Mouse (Mus musculus): Measurements from ENCODE around the gene Pex5.
"Not testable (repeated sequence)": the region's sequence is repeated elsewhere in the genome, so short reads cannot be mapped to it uniquely, and the experiment has no call there.

The Pex5 gene

GRCm38 (mm10) chr6:124426604-124427003, 11.7 kb upstream of the Pex5 start:
- DNase-seq: no peak

- no peak for DNase-seq
Measured at GRCm38 (mm10) chr6:124425523-124425922, 10.7 kb upstream of the Pex5 start.

GRCm38 (mm10) chr6:124425042-124425441, 10.2 kb upstream of the Pex5 start:
- DNase-seq: peak; percentile 61 to 82

- no peak for DNase-seq
Measured at GRCm38 (mm10) chr6:124424068-124424498, 9.2 kb upstream of the Pex5 start.

GRCm38 (mm10) chr6:124418686-124419085, 3.8 kb upstream of the Pex5 start:
- DNase-seq: no peak

- peak; percentile 92 to 93 for DNase-seq
Measured at GRCm38 (mm10) chr6:124415347-124416088, 651 bp upstream of the Pex5 start.

DNA sequence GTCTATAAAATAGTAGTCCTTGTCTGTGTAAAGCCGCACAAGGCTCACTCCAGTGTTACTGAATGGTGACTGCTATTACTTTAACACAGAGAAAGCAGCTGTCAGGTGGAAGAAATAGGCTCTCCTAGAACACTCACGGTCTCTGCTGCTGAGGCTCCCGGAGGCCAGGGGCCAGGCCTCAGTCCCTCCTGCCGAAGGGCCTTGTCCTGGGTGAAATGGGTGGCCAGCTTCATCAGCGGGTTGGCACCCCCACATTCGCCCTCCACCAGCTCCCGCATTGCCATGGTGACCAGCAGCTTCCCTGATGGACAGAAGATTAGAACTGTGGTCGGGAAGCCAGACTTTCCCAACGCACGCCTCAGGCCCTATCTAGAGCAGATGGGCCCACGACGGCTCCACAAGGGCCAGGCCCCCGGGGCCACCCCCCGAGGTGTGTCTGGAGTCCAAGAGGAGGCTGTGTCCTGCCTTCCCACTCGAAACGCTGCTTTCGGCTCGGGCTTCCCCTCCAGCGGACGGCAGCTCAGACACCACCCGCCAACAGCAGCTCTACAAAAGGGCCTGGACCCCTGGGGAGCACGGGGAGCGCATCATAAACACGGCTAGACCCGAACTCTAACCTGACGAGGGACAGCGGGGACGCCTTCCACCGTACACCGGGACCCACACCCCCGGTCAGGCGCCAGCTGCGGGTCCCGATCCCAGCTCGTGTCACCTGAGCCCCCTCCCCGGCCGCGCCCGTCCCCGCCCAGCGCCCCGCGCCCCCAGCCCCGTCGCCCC, 529 bp downstream of the Pex5 start:
- peak; percentile 34 to 66 for DNase-seq

GRCm38 (mm10) chr6:124413770-124414149, 1.1 kb downstream of the Pex5 start:
- DNase-seq: no peak

DNA sequence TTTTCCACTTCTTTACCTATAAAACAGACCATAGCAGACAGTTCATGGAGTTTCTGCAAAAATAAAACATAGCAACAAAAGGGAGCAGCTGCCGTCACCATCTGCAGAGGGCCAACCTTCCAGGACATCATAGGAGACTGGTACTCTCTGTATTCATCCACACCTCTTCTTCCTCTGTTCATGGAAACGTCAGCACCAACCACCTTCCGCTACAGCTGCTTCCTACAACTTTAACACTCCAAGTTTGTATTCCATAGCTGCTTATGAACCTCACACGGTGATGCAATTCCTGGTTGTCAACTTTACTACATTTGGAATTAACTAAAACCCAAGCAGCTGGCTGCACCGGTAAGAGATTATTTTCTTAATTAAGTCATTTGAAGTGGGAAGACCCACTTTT, 6.5 kb downstream of the Pex5 start:
- no peak for DNase-seq

- DNase-seq: no peak
Measured at GRCm38 (mm10) chr6:124407180-124407579, 7.7 kb downstream of the Pex5 start.

- DNase-seq: peak; percentile 42 to 68
Measured at GRCm38 (mm10) chr6:124406326-124406725, 8.5 kb downstream of the Pex5 start.

DNA sequence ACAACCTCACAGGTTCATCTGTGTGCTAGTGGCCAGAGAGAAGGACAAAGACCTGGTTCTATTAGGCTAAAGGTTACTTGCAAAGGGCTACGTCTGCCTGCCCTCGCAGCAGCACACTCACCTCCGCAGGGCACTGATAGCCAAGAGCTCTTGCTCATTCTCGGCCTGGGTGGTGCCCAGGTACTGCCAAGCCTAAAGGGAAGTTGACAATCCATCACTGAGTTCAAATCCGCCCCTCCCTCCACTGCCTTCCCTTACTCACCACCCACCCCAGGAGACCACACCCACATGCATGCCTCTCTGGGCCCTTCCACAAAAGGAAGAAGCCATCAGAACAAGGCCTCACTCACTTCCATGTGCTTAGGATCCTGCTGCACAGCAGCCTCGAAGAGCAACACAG, 15.1 kb downstream of the Pex5 start:
- DNase-seq: no peak

DNA sequence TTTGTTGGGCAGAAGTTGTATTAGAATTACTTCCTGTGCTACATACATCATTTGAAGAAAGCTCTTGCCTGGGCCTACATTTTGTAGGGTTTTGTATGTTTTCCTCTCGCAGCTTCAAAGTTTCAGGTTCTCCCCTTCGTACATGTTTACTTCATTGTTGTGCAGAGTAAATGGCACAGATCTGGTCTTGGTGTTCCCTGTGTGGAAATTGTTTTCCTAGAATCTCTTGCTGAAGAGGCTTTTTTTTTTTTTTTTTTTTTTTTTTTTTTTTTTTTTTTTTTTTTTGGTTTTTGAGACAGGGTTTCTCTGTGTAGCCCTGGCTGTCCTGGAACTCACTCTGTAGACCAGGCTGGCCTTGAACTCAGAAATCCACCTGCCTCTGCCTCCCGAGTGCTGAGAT, 19.9 kb downstream of the Pex5 start:
- not testable (repeated sequence) for DNase-seq

DNA sequence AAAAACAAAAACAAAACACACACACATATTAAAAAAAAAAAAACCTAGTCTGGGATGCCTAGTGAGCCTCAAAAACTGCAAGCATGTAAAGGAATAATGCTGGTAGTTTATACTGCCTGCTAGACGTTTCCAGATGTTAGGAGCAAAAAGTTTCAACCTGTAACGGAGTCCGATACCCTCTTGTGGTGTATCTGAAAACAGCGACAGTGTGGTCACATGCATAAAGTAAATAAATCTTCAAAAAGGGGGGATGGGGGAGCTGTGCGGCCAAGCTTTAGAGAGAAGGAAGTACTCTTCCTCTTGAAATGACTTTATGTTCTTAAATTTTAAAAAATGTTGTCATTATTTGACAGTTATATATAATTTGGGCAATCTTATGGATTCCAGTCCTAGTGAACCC, 34.7 kb downstream of the Pex5 start:
- no peak for DNase-seq

DNA sequence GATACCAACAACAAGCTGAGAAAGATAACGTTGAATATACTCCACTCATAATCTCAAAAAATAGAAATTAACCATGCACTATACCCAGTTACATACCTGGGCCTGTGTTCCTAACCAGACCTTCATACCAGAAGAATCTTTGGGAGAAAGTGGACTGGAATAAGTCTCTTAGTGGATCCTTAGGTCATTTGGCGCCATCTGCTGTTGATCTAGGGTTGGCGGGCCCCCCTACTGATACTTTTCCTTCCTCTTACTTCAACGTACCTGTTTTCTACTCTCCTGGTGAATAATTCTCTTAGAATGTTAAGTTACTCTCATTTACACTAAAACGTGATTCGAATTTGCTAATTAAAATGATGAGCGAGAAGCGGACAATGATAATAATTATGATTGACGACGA, 35.5 kb downstream of the Pex5 start:
- peak; percentile 68 to 80 for DNase-seq

DNA sequence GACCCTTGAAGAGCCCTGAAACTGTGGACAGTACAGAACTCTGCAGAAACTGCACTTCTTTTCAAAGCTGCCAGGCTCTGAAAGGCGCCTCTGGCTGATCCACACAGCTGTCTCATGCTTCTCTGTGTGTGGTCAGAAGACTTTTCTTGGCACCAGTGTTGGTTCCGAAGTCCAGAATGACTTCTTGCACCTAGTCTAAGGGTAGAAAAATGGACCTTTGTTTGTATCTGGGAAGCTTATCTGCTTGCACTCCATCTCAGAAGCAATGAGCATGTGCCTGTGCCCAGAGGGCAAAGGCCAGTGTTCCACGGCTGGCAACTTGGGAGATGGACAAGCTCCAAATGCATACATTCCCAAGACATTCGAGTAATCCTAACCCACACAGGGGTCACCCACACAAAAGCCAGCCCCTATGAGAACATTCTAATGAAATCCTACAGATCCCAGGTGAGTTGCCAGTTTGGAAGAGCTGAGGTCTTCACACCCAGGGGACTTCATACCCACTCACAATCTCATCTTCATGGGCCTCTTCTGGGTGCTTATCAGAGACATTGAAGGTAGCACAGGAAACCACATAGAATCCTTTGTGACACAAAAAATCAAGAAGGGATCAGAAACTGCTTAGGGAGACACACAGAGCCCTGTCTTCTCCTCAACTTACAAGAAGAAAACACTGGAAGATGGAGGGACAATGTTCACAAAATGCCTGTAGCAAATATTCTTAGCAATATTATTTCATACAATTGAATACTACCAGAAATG, 37.2 kb downstream of the Pex5 start:
- DNase-seq: peak; percentile 43 to 69

DNA sequence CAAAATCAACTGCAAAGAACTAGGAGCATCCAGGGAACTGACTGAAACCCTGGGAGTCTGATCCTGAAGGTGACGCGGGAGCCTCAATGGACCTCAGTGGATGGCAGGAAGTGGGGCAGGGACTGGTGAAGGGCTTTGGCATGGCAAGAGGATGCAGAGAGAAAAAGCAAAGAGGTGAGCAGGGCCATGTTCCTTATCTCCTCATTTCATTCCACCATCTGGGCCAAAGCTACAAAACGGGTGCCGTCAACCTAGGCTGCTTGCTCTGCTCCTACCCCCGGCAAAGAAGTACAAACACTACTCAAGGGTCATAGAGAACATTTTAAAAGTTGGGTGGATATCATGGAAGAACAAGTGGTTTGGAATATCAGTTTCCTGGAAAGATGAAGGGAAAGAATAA, 38.6 kb downstream of the Pex5 start:
- no peak for DNase-seq

DNA sequence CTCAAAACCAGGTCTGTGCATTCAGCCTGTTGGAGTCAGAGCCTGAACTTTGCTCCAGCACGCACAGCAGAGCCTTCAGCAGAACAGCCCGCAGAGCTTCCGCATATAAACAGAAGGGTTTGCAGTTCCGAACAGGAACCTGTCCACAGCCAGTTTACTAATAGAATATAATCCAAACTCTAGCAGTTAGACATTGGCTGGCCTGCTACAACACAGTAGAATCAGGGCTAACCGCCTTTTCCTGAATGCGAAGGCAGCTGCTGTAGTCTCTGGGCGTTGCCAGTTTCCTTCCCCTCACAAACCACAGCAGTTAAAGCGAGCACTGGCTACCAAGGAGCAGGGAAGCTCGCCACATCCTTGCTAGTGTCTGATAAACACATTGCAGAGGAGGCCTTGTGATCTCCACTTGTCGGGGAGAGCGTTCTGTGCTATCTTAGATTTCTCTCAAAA, 39.4 kb downstream of the Pex5 start:
- DNase-seq: peak; percentile 23 to 40

- DNase-seq: no peak
Measured at GRCm38 (mm10) chr6:124374683-124375082, 40.2 kb downstream of the Pex5 start.

- DNase-seq: no peak
Measured at GRCm38 (mm10) chr6:124373584-124374206, 41.2 kb downstream of the Pex5 start.

DNA sequence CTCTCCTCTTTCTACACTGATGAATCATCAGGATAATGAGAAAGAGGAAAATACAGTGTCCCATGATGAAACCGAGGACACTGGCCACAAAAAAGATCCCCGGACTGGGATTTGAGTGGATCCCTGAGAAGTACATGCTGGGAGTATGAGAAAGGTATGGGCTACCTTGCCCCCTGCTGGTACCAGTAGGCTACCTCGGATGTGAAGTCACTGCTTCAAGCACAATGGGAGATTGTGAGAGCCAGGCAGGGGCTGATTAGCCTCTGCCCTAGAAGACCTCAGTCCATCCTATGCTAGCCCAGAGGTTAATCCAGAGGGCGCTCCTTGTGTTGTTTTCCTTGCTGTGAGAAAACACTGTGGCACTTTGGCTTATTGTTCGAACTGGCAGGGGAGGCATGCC, 50.5 kb downstream of the Pex5 start:
- no peak for DNase-seq

GRCm38 (mm10) chr6:124360549-124360948, 54.3 kb downstream of the Pex5 start:
- DNase-seq: peak in 1 of 2 experiments; percentile 38

DNA sequence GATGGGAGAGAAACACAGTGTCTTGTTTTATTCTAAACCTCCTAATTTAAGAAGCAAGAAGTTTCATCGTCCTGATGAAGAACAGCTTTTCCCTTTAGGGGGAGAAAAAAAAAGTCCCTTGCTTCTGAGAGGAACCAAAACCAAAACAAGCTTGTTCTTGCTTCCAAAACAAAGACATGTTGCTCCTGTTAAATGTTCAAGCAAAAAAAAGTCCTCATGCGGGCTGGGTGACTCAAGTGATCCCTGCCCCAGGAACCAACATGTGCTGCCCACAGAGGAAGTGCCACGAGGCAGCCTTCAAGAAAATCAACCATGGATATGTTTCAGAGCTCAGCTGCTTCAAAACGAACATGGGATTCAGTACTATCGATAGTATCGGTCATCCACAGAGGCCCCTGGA, 55.9 kb downstream of the Pex5 start:
- DNase-seq: no peak

All from kidney, postnatal 25 days (tissue).